Mouse (Mus musculus) hindbrain, postnatal 0 days (tissue): ENCODE results near the gene Tspan18. TPM values are rescaled to one million over a fixed set of nuclear protein-coding genes. Genes with fewer than 3 reads are reported as not detected.

Experiments used
- ATAC-seq: fragments of 200-750 bp; cut with Nextera tagmentation; 2 replicates; pipeline ENCODE4 v1.8.0; 2017; ENCODE audit warnings: mild to moderate bottlenecking, moderate TSS enrichment, moderate library complexity
- DNase-seq: peaks from one replicate; pipeline ENCODE4 v3.0.0-alpha.2; 2015; ENCODE audit warnings: low spot score
- H3K27ac ChIP-seq: fragments of 300-500 bp; sonication (generic); 2 replicates; pipeline ENCODE4 v1.5.1; 2014; ENCODE audit warnings: mild to moderate bottlenecking
- H3K27me3 ChIP-seq: fragments of 300-500 bp; sonication (generic); 2 replicates; pipeline ENCODE4 v1.6.1; 2014; ENCODE audit warnings: low read length, mixed read lengths; ENCODE audit not compliant: insufficient read depth
- H3K36me3 ChIP-seq: fragments of 300-500 bp; sonication (generic); 2 replicates; pipeline ENCODE4 v1.6.1; 2014; ENCODE audit warnings: low read length, mixed read lengths; ENCODE audit not compliant: insufficient read depth
- H3K4me1 ChIP-seq: fragments of 300-500 bp; sonication (generic); 2 replicates; pipeline ENCODE4 v1.6.1; 2014; ENCODE audit warnings: antibody characterized with exemption, low read length, mixed read lengths; ENCODE audit not compliant: insufficient read depth
- H3K4me2 ChIP-seq: fragments of 300-500 bp; sonication (generic); 2 replicates; pipeline ENCODE4 v1.6.1; 2014; ENCODE audit warnings: low read depth, mild to moderate bottlenecking, low read length, moderate library complexity, mixed read lengths
- H3K4me3 ChIP-seq: fragments of 300-500 bp; sonication (generic); 2 replicates; pipeline ENCODE4 v1.5.1; 2014; ENCODE audit warnings: low read length
- H3K9ac ChIP-seq: fragments of 300-500 bp; sonication (generic); replicated peaks from 2 replicates; pipeline ENCODE4 v1.6.1; 2014; ENCODE audit warnings: mild to moderate bottlenecking, low read length, moderate library complexity, mixed read lengths
- H3K9me3 ChIP-seq: fragments of 300-500 bp; sonication (generic); 2 replicates; pipeline ENCODE4 v1.6.1; 2016; ENCODE audit warnings: low read length, mixed read lengths
- CTCF ChIP-seq: IDR thresholded peaks from 2 replicates; pipeline ENCODE4 v1.5.1; 2016; ENCODE audit warnings: antibody characterized with exemption, control low read depth, low read depth
- WGBS: fragments of 180-500 bp; shearing (Covaris S2); extraction: QIAGEN DNeasy Blood & Tissue Kit; methylation state at CpG from one replicate; pipeline ENCODE4 v1.1.7; 2014; 5-methylcytosine and 5-hydroxymethylcytosine counted together
- polyA plus RNA-seq: library from polyadenylated mRNA; unstranded; fragments of >200 nt; fragmentation: Nextera tagmentation; extraction: Ambion mirVana; gene quantifications from 2 replicates; pipeline ENCODE4 v1.2.1, GENCODE M21; 2015
- total RNA-seq: library from RNA; depleted of rRNA; stranded (reverse); fragments of >200 nt; gene quantifications from 2 replicates; pipeline ENCODE4 v1.2.3, GENCODE M21; 2014

The Tspan18 gene
- total and polyA plus RNA-seq, 2 experiments from 2014 or later = 12.3 to 23.5 TPM

DNA sequence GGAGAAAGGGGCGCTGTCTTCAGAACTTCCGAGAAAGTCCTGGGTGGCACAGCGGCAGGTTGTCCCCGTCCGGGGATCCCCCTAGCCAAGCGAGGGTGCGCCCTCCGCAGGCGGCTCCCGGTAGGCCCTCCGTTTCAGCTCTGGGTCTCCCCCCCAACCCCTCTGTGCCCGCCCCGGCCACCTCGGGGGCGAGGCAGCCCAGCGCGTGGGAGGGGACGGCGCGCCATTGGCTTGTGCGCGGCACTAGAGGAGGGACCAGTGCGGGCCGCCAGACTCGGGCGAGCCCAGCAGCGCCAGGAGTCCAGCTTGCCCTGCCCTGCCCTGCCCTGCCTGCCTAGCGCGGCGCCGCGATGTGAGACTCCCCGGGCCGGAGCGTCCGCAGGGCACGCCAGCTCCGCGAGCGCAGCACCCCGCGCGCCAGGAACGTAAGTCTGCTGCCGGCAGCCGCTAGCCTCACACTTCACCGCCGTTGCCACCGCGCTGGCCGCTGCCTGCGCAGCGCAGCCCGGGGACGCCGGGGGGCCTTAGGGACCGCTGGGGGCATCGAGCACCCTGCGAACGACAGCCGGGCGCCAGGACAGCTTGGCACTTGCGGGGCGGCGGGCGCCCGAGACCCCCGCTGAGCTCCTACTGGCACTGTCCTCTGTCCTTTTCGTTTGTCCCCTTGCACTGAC is 146.8 kb downstream of the Tspan18 start, which contains the start of gene Trp53i11:
Gene Trp53i11 (plus strand): TSS at position 226 of the 674 bp plus-strand sequence.
- Histone ChIP-seq H3K36me3 (no peaks in the 10 kb centered on the region), H3K4me3 (peak within 1 kb of the TSS; percentile 81), H3K9ac (peak within 1 kb of the TSS; percentile 80), H3K4me1 (peaks cover 17% of the 10 kb centered on the region), H3K4me2 (peak within 1 kb of the TSS; percentile 99), H3K27ac (peak within 1 kb of the TSS; percentile 88), H3K27me3 (no peaks in the 10 kb centered on the region), H3K9me3 (no peaks in the 10 kb centered on the region)
- TF ChIP-seq CTCF = peak; percentile 63
- ATAC-seq (peak; percentile 87), DNase-seq (peak; percentile 89)
- under 1% methylated on average over 64 of the region's 69 CpGs for WGBS

DNA sequence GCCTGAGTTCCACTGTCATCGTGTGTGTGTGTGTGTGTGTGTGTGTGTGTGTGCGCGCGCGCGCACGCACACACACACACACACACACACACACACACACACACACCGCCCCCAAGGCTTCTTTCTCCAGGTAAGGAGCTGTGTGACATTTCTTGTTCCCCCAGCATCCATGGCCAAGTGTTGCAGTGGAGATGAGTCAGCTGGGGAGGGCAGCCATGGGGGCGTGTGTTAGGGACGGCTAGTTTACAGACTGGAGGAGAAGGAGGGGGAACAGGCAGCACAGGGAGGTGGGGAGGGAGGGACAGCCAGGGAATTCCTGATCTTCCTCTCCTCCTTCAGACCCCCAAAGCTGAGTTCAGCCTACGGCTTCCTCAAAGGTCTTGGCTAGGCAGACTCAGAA is 151.4 kb downstream of the Tspan18 start:
- no peak overlapping the region for H3K4me3 ChIP-seq
- H3K27me3 ChIP-seq = no peaks in the 10 kb centered on the region
- DNase-seq (no peak), ATAC-seq (no peak)
- no peak overlapping the region for H3K27ac ChIP-seq
- no peak for TF ChIP-seq CTCF
- 0 out of 2 replicates have a peak, but pooled peaks cover 4% of the 10 kb centered on the region for H3K4me1 ChIP-seq
- no peaks in the 10 kb centered on the region for H3K9me3 ChIP-seq
- WGBS = 78% methylated on average over 11 of the region's 11 CpGs
- no peaks in the 10 kb centered on the region for H3K36me3 ChIP-seq
- H3K9ac ChIP-seq = no peak overlapping the region
- H3K4me2 ChIP-seq = no peak overlapping the region

DNA sequence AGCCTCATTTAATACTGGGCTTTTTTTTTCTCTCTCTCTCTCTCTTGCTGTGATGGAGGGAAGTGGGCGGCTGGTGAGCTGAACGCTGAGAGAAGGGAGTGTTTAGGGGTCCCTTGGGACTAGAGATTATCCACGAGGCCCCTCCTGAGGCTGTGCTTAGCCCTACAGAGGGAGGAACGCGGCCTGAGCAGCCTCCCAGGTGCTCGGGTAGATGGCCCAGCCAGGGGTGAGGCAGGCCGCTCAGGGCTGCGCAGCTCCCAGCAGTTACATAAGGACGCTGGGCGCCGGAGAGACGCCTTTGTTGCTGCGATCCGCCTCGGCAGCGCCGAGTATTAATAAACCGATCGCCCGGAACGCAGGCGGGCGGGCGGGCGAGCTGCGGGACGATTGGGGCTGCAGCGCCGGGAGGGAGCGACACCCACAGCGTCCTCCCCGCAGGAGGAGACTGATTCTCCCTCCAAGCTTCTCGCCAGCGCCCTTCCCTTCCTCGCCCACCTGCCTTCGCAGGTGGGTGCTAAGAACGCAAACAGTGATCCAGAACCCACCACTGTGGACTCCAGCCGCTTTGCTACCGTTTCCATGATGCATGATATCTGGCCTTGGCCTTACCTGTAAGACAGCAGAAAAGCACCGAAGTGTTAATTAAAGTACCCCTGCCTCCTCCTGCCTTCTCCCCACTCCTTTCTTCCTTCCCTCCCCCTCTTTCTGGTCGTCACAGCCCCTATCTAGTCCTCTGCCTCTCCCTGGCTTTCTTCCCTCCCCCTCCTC is 154.0 kb downstream of the Tspan18 start:
- peak overlapping the region; percentile 53 for H3K9ac ChIP-seq

DNA sequence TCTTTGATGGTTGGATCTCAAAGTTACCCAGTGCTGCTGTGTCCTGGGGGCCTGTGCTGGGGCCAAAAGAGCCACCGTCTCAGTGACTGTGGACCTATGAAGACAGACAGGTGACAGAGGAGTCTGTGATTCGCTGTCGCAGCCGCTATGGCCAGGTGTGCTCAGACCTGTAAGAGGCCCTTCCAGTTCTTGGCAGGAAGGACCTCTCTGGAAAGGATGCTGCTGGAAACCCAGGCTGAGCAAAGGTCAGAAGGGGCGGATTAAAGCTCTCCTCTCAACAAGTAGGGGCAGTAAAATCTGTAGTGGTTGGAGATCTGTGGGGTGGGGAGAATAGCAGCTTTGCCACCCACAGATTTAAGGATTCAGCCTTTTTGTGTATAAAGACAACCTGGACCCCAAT is 154.7 kb downstream of the Tspan18 start:
- Histone ChIP-seq H3K9ac (no peak overlapping the region), H3K27me3 (no peaks in the 10 kb centered on the region), H3K36me3 (no peaks in the 10 kb centered on the region), H3K4me3 (no peak overlapping the region), H3K4me2 (no peak overlapping the region), H3K27ac (0 out of 2 replicates have a peak overlapping the region, but pooled peaks have one; percentile 7), H3K4me1 (peaks cover 24% of the 10 kb centered on the region), H3K9me3 (no peaks in the 10 kb centered on the region)
- WGBS = 65% methylated on average over 5 of the region's 5 CpGs
- ATAC-seq = no peak
- DNase-seq = no peak
- no peak for TF ChIP-seq CTCF

More for the DNA sequence above, 154.0 kb downstream of the Tspan18 start:
- H3K27me3 ChIP-seq = no peaks in the 10 kb centered on the region
- DNase-seq = peak; percentile 50
- peak overlapping the region; percentile 57 for H3K4me2 ChIP-seq
- H3K4me1 ChIP-seq = peaks cover 20% of the 10 kb centered on the region
- no peaks in the 10 kb centered on the region for H3K36me3 ChIP-seq
- no peaks in the 10 kb centered on the region for H3K9me3 ChIP-seq
- WGBS = 4% methylated on average over 40 of the region's 41 CpGs
- H3K4me3 ChIP-seq = peak overlapping the region; percentile 25
- H3K27ac ChIP-seq = 0 out of 2 replicates have a peak overlapping the region, but pooled peaks have one; percentile 51
- no peak for ATAC-seq
- no peak for TF ChIP-seq CTCF

DNA sequence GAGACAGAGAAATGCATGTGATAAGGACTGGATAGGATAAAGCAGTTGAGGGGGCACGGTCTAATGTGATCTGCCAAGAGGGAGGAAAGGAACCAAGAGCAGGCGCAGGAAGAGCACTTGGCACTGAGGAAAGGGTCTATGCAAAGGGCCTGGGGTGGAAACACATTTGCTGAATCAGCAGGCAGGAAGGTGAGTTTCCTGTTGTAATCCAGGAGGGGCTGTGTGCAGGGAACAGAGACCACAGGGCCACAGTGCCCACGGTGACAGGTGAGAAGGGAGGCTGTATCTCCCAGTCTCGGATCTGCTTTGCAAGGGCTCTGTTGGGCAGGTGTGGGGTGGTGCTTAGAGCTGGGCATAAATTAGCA is 156.0 kb downstream of the Tspan18 start:
- Histone ChIP-seq H3K4me3 (no peak overlapping the region), H3K4me1 (peaks cover 24% of the 10 kb centered on the region), H3K27ac (peak overlapping the region; percentile 82), H3K4me2 (no peak overlapping the region), H3K36me3 (no peaks in the 10 kb centered on the region), H3K9me3 (no peaks in the 10 kb centered on the region), H3K27me3 (no peaks in the 10 kb centered on the region), H3K9ac (no peak overlapping the region)
- ATAC-seq (no peak), DNase-seq (no peak)
- no peak for TF ChIP-seq CTCF
- WGBS = 82% methylated on average over 4 of the region's 4 CpGs

DNA sequence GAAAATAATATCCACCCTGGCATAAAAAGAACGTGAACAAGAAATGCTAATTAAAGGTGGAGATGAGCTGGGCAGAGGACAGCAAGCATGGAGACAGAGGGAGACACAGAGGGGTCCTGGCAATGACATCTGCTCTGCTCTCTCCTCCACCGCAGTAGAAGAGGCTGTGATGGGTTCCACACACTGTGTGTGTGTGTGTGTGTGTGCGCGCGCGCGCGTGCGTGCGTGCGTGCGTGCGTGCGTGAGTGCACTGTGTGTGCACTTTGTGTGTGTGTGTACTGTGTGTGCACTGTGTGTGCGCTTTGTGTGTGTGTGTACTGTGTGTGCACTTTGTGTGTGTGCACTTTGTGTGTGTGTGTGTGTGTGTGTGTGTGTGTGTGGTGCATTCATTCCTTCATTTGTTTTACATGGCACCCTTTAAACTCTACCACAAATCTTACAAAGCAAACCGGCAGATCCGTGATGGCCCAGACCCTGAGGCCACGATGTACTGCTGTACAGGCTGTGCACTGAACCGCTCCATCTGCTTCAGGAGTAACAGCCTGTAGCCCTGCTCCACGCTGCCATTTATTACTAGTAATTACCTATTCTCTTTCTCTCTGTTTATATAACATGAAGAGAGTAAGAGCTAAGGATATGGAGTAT is 156.5 kb downstream of the Tspan18 start:
- ATAC-seq = peak; percentile 48

More for the DNA sequence above, 156.5 kb downstream of the Tspan18 start:
- peak; percentile 52 for DNase-seq
- TF ChIP-seq CTCF = no peak
- no peaks in the 10 kb centered on the region for H3K36me3 ChIP-seq
- H3K9me3 ChIP-seq = no peaks in the 10 kb centered on the region
- H3K4me1 ChIP-seq = peaks cover 24% of the 10 kb centered on the region
- no peak overlapping the region for H3K4me2 ChIP-seq
- H3K4me3 ChIP-seq = no peak overlapping the region
- peak overlapping the region; percentile 82 for H3K27ac ChIP-seq
- 54% methylated on average over 20 of the region's 20 CpGs for WGBS
- H3K27me3 ChIP-seq = no peaks in the 10 kb centered on the region
- no peak overlapping the region for H3K9ac ChIP-seq
